Mouse (Mus musculus): ENCODE measurements around the gene Zfp385c.

Gene Zfp385c

DNA sequence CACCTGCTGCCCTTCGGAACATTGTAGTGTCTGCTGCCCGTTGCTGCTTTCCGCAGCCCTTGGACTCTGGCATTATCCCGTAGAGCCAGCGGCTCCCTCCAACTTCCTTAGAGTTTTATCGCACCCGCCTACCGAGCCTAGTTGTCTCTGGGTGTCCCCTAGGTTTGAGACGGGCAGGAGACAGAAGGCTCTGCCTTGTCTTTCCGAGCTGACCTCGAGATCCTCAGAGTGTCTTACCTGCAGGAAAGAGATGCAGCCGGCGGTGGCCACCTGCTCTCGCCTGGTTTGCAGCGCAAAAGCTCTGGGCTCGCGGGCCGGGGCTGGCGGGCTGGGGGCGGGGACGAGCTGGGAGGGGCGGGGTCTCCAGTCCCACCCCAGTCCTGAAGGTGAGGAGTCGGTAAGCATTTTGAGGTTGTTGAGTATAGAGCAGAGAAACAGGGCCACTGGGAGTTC, at the start of gene Zfp385c:
Gene Zfp385c, minus strand, starts transcription at position 292 of the 453 bp plus-strand sequence.
- DNase-seq (ENCODE audit: low read depth, low spot score) = no peak

DNA sequence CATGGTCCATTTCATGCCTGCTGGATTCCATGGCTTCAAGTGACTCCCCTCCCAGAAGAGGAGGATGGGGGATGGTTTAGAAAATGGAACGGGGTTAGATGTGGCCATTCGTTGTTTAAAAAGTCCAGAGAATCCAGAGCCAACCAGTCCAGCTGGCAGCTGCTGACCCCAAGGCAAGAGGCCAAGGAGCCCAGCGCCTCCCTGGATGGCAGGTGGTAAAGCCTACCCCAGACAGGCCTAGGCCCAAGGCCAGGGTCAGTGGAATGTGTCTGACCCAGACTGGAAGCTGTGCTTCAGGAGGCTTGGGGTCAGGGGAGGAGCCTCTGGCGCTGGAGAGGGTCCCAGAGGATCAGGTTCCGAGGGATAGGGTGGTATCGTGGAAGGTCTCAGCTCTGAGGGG, 49.1 kb upstream of the Zfp385c start:
- no peak for DNase-seq (ENCODE audit: low read depth, low spot score)

DNA sequence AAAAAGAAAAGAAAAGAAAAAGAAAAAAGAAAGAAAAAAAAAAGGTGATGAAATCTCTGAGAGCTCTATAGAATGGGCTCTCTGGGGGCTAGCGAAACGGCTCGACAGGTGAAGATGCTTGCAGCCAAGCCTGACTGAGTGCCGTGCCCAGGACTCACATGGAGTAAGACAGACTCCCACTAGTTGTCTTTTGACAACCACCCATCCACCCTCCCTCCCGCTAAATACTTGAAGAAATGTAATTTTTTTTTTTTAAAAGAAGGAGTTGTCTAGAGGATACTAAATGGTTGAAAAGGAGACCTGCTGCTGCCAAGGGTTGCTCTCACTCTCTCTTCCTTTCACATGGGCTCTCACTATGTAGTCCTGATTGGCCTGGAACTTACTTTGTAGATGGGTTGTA, 46.5 kb upstream of the Zfp385c start:
- DNase-seq (ENCODE audit: low read depth, low spot score) = no peak

DNA sequence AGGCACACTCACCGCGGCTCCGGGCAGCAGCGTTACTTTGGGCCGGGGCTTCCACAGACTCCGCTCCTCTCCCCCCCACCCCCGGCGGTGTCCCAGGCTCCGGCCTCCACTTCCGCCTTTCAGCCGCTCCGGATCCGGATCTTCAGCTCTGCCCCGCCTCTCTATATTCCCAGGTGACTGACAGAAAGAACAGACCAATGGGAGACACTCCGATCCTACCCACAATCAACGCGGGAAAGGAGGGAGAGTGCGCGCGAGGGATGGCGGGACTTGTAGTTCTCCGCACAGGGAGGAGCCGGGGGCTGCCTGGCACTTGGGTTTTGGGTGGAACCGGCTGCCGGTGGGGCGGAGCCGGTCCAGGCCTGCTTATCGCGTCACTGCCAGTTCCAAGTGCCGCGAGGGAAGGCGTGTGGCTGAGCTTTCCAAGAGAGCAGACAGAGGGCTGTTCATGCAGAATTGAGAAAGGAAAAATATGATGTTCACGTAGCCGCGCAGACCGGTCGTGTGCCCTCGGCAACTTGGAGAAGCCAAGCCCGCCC, 45.9 kb upstream of the Zfp385c start, which contains the start of gene Rab5c:
Gene Rab5c, minus strand, starts transcription at position 150 of the 539 bp plus-strand sequence.
- peak; percentile 99 for DNase-seq (ENCODE audit: low read depth, low spot score)

DNA sequence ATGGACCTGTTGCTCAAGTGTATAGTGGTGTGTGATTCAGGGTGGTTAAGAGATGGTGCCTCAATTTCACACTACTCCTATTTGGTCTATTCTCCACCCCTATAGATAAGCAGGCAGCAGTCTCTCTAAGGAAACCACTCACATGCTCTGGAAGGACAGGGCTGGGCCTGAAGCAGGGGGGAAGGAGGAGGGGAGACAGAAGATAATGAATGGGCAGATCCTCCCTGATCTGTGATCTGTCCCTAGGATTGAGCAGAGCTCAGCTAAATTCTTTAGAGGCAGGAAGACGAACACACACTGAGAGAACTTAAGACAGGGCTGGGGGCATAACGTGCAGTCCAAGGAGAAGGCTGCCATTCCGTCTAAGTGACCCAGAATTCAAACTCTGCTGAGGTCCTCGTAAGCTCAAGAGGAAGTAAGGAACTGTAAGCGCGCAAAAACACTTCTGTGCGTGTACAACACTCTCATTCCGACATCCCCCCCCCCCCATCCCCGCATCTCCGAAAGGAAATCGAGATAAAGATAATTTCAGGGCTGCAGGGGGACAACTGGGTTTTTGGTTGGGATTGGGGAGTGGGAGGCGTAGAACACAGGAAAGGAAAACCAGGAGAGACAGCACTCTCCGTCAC, 45.0 kb upstream of the Zfp385c start:
- DNase-seq (ENCODE audit: low read depth, low spot score) = no peak

DNA sequence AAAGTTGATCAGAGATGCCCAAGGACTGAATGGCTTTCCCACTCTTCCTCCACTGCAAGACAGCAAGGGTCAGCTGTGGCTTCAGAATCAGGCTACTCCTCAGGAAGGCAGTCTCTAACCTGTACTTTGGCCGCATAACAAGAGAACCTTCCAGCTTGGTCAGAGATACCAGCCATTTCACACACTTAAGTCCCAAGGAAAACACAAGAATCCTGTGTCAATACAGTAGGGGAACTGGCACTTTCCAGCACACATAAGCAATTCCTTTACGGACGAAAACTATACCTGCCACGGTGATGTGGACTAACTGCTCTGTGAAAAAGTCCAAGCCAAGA, 44.5 kb upstream of the Zfp385c start:
- no peak for DNase-seq (ENCODE audit: low read depth, low spot score)

DNA sequence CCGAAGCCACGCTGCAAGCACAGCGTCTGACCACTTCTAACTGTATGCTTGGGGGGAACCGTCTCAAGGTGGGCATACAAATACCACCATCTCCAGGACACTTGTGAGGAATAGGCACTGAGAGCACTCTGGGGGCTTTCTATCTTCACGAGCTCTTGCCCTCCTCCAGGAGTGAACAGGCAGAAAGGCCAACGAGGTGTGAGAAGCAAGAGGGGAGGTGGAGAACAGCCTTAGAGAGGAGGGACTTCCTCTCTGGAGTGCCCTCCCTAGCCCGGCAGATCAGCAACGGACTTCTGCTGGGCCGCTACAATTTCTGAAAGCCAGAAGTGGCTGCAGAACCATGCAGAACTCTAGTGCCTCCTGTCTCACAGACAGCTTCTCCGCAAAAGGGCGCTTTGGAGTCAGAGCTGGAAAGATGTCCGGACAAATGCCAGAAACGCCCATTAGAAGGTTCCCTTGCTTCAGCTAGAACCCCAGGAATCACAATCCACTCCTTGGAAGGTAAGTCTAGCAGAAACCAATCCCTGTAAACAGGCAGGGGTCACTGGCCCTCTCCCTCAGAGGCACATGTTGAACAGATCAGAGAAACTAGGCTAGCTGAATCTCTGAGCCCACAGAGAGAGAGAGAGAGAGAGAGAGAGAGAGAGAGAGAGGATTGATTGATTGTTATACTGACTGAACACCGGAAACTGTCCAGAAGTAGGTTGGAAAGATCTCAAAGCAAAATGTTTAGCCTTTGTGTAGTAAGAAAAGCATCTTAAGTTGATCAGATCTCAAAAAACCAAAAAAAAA, 43.9 kb upstream of the Zfp385c start:
- no peak for DNase-seq (ENCODE audit: low read depth, low spot score)

DNA sequence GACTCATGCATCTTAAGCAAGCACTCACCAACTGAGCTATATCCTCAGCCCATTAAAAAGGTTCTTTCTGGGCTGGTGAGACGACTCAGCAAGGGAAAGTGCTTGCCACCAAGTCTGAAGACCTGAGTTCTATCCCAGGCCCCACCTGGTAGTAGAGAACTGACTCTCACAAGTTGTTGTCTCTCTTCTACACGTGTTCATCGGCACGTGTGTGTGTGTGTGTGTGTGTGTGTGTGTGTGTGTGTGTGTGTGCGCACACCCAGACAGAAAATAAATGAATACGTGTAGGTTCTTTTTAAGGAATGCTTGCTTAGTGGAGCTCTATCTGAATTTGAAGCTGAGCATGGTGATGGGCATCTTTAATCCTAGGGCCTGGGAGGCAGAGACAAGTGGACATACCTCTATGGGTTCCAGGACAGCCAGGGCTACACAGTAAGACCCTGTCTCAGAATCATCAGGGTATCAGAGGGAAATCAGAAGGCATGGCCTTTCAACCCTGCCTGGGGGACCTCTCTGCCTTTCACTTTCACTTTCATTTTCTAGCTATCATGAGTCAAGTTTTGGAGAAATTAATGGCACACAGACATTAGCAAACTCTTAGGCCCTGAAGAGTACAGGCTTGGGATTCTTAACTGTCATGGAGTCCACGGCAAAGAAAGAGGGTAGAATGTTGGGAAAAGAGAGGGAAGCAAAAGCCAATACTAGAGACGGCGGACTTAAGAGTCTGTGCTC, 43.0 kb upstream of the Zfp385c start:
- DNase-seq (ENCODE audit: low read depth, low spot score) = no peak

GRCm38 (mm10) chr11:100730477-100731205, 38.4 kb upstream of the Zfp385c start:
- no peak for DNase-seq (ENCODE audit: low read depth, low spot score)

- DNase-seq (ENCODE audit: low read depth, low spot score) = no peak
These were observed 37.7 kb upstream of the Zfp385c start for GRCm38 (mm10) chr11:100729976-100730375.

DNA sequence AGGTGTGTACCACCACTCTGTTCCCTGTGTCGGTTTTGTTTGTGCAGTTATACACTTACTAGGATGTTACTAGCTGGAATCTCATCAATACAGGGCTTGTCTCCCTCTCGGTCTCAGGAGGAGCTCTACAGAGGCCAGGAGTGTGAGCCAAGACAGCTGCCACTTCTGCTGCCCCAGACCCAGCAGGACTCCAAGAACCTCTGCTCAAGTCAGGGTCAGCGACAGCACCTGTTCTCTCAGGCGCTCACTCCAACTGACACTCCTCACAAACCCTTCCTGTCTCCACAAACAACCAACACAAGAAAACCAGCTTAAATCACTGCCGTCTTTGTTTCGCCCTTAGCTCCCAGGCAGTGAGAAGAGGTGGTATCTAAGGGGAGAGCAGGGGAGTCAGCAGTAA, 36.3 kb upstream of the Zfp385c start:
- no peak for DNase-seq (ENCODE audit: low read depth, low spot score)

DNA sequence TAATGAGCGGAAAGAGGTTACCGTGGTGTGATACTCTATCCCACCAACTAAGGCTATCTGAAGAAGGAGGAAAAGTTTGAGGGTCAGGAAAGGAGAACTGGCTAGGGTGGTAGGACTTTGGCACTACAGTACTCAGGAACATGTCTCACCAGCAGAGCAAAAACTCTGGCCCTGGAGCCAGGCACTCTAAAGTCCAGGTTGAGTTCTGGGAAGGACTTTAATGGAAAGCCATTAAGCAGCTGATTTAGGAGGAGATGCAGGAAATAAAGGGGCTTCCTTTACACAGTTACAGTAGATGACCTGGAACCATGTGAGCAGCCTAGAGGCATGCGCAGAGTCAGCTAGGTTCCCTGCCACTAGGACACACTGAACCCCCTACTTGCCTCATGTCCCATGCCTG, 34.9 kb upstream of the Zfp385c start:
- DNase-seq (ENCODE audit: low read depth, low spot score) = no peak

GRCm38 (mm10) chr11:100724919-100725512, 32.8 kb upstream of the Zfp385c start:
- DNase-seq (ENCODE audit: low read depth, low spot score) = no peak

- no peak for DNase-seq (ENCODE audit: low read depth, low spot score)
These were observed 30.3 kb upstream of the Zfp385c start for GRCm38 (mm10) chr11:100722493-100723028.

GRCm38 (mm10) chr11:100721776-100722492, 29.7 kb upstream of the Zfp385c start:
- no peak for DNase-seq (ENCODE audit: low read depth, low spot score)

GRCm38 (mm10) chr11:100721254-100721653, 29.0 kb upstream of the Zfp385c start:
- DNase-seq (ENCODE audit: low read depth, low spot score) = no peak

GRCm38 (mm10) chr11:100720345-100720744, 28.1 kb upstream of the Zfp385c start:
- no peak for DNase-seq (ENCODE audit: low read depth, low spot score)

DNA sequence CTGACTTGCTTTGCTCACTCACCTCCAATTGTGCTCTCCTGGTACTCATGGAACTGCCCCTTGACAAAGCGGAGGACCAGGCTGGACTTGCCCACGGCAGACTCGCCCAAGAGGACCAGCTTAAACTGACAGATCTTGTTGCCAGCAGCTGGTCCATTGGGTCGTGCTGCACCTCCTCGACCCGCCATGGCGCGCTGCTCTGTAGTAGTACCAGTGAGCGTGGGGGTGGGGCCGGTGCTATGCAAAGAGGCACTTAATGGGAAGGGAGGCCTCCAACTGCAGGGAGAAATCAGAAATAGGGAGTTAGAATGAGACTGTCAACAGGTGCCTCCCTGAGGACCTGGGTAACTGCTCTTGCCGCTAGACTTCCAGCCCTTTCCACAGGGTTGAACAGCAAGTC, 27.6 kb upstream of the Zfp385c start:
- no peak for DNase-seq (ENCODE audit: low read depth, low spot score)

DNA sequence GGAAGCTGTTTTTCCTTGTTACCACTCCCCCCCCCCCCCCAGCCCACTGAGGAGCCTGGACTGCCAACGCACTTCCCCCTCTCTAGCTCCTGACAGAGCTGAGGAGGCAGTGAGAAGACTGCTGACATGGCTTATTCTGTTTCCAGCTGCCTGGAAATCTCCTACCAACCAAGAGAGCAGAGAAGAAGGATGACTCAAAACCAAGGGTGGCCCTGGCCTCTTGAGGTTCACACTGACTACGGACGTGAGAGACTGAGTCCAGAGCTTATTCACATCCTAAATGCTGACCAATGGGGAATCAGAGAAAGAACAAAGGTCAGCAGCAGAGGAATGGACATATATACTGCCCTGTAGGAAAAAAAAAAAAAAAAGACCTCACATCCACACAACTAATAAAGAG, 27.1 kb upstream of the Zfp385c start:
- DNase-seq (ENCODE audit: low read depth, low spot score) = no peak

GRCm38 (mm10) chr11:100718866-100719265, 26.6 kb upstream of the Zfp385c start:
- no peak for DNase-seq (ENCODE audit: low read depth, low spot score)

Measured in forelimb bud, embryonic 11.5 days (tissue).